Mouse (Mus musculus): ENCODE results near the gene Gng12.

DNA sequence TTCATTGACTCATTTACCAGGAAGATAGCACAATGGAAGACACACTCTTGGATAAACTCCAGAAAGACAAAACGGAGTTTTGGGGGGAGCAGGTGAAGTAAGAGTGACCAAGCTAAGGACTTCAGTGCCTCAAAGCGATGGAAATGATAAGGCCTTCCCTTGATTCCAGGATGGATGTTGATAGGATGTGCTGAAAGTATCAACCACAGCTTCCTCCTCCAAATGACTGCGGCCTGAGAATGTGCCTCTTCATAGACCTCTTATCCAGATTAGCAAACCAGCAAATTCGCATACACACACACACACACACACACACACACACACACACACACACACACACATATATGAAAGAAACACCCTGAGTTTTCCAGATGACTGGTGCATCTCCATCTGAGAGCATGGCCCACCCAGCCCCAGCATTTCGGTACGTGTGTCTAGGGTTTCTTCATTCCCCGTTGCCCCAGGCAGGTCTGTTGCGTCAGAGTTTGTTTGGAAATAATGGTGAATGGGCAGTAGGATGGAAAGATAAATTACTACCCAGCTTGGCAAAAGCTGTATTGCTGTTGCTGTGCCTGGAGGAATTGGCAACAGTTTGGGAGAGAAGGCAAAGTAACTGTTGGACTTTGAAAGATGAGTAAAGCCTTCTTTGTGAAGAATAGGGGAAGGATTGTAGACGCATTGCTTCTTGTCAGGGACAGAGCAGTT, 131.4 kb downstream of the Gng12 start:
- TF ChIP-seq CTCF (IDR thresholded peaks at IDR 0.05; ENCODE audit: extremely low read depth, insufficient read length, insufficient replicate concordance, low read depth, low read length) (no peak), POLR2A (IDR thresholded peaks at IDR 0.05; ENCODE audit: low read depth, low read length) (no peak)
